Mouse (Mus musculus): ENCODE measurements around the gene Dnph1. TPM values are rescaled to one million over a fixed set of nuclear protein-coding genes. Genes with fewer than 3 reads are reported as not detected.

Dnph1 gene
- 107 TPM in 2 replicates for polyA plus RNA-seq (2016; fragmentation: Nextera tagmentation; extraction: Ambion mirVana)

DNA sequence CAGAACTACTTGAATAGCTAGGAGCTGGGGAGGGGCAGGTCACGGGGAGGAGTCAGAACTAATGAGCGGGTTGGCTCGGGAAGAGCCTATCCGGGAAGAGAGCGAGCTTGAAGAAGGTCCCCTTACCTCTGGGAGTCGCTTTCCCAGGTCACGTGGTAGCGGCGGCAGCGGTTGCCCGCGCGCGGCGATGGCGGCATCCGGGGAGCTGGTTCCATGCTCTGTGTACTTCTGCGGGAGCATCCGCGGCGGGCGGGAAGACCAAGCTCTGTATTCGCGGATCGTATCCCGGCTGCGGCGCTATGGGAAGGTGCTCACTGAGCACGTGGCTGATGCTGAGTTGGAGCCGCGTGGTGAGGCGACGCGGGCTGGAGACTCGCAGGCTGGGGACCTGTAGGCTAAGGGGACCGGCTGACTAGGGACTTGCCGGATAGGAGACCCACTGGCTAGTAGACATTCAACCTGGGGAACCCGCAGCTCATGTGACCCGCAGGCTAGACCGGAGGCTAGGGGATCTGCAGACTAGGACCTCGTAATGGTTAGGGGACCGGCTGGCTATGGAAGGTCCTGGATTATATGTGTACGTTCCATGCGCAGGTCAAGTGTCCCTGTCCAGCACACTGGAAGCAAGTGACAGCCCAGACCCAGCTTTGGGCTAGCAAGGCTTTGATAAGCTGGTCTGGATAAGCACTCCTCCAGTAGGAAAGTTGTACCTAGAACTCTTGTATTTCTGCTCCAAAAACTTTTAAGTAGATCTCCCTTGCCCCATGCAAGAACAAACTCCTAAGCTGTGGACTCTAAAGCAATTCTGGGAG, at the start of gene Dnph1:
Gene Dnph1, plus strand, starts transcription at position 89 of the 812 bp plus-strand sequence.
- Histone ChIP-seq H3K4me1 (peaks cover 18% of the 10 kb centered on the region), H3K4me3 (peak within 1 kb of the TSS; percentile 83), H3K27ac (peak within 1 kb of the TSS; percentile 93), H3K9me3 (no peaks in the 10 kb centered on the region), H3K27me3 (ENCODE audit: poor library complexity, severe bottlenecking) (peaks cover 29% of the 10 kb centered on the region), H3K36me3 (replicated peaks) (peaks cover 39% of the 10 kb centered on the region)
- DNase-seq (ENCODE audit: extremely low spot score, low spot score), result peak; percentile 93
- WGBS, result under 1% methylated on average over 44 of the region's 44 CpGs

DNA sequence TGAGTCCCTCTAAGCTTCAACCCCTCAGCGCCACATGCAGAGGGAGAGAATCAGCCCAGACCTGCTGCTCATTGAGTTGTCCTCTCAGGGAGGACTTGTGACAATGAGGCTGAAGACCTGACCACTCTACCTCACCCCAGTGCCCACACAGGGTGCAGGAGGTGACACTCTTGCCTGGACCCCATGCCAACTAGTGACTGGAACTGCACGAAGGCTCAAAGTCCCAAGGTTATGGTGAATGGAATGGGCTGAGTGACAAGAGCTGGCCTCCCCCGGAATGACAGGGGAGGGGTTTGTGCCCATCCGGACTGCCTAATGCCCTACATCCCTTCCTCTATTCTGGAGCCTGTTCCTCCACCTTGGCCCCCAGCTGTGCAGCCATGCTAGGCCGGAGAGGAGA, 43.8 kb upstream of the Dnph1 start:
- H3K27me3 ChIP-seq (ENCODE audit: poor library complexity, severe bottlenecking), result peaks cover 67% of the 10 kb centered on the region
- H3K4me1 ChIP-seq, result peaks cover 48% of the 10 kb centered on the region
- H3K9me3 ChIP-seq, result no peaks in the 10 kb centered on the region
- 36% methylated on average over 5 of the region's 5 CpGs for WGBS
- no peak overlapping the region for H3K27ac ChIP-seq
- no peak overlapping the region for H3K4me3 ChIP-seq
- DNase-seq (ENCODE audit: extremely low spot score, low spot score), result no peak
- 0 out of 2 replicates have a peak, but pooled peaks cover 2% of the 10 kb centered on the region for H3K36me3 ChIP-seq (replicated peaks)

DNA sequence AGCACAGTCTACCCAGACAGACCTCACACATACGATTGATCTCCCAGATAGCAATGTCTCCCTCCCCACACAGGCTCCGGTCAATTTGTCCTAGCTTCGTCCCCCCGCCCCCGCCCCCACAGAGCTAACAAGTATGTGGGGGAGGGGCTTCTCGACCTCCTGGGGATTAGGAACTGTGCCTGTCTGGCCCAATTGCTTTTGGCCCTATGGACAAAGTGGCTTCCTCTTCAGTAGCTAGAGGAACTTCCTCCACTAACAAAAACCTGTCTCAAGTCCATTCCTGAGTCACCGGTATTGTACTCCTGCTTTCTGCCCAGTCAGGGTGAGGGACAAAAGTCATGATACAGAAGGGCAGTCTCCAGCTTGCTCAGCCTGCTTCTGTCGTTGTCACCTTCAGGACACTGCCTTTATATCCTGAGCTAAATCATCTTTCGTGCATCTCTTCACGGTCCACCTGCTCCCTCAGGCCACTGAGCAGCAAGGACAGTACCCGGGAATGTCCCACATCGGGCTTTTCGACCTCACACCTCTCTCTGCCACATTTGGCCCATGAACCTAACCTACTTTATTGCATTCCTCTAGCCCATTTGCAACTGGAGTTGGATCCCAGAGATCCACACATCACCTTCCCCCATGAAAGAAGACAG, 43.1 kb upstream of the Dnph1 start:
- 5% methylated on average over 13 of the region's 13 CpGs for WGBS
- peaks cover 49% of the 10 kb centered on the region for H3K4me1 ChIP-seq
- no peaks in the 10 kb centered on the region for H3K9me3 ChIP-seq
- H3K36me3 ChIP-seq (replicated peaks), result 0 out of 2 replicates have a peak, but pooled peaks cover 2% of the 10 kb centered on the region
- H3K27me3 ChIP-seq (ENCODE audit: poor library complexity, severe bottlenecking), result peaks cover 68% of the 10 kb centered on the region
- DNase-seq (ENCODE audit: extremely low spot score, low spot score), result no peak
- H3K4me3 ChIP-seq, result peak overlapping the region; percentile 61; the same call in 1 of the 2 replicates
- no peak overlapping the region for H3K27ac ChIP-seq

DNA sequence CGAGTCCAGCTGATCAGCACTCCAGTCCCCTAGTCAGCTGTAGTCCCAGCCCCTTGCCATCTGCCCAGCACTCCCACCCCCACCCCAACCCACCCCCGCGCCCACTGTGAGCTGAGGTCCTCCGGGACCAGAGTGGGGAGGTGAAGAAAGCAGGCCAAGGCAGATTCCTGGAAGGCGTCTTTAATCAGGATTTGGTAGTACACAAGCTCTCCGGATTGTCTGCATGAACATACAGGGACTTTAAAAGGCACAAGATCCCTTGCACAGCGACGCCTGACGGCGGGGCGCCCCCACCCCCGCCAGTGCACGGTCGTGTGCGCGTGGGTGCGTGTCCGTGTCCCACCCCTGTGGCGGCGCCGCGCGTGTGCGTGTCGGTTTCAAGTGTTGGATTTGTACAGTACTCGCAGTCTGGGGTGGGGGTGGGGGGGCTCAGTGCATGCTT, 42.5 kb upstream of the Dnph1 start:
- H3K9me3 ChIP-seq, result no peaks in the 10 kb centered on the region
- 0 out of 2 replicates have a peak, but pooled peaks cover 2% of the 10 kb centered on the region for H3K36me3 ChIP-seq (replicated peaks)
- H3K4me3 ChIP-seq, result peak overlapping the region; percentile 61
- H3K27me3 ChIP-seq (ENCODE audit: poor library complexity, severe bottlenecking), result peaks cover 73% of the 10 kb centered on the region
- DNase-seq (ENCODE audit: extremely low spot score, low spot score), result no peak
- H3K4me1 ChIP-seq, result peaks cover 52% of the 10 kb centered on the region
- 0 out of 2 replicates have a peak overlapping the region, but pooled peaks have one; percentile 79 for H3K27ac ChIP-seq
- 2% methylated on average over 26 of the region's 26 CpGs for WGBS

DNA sequence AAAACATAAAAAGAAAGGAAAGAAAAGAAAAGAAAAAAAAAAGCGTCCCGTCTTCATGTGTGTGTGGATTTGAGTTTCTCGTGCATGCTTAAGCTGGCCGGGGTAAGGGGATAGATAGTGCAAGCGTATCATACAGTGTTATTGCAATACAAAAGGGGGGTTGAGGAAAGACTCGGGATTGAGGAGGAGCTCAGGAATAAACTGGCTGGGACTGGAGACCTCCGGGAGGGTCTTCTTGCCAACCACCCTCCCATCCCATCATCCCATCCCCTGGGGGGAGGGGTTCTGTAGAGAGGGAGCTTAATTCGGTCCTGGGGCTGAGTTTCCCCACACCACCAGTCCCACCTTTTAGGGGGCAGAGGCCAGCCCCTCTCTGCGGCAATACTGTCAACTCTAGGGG, 42.0 kb upstream of the Dnph1 start:
- Histone ChIP-seq H3K27me3 (ENCODE audit: poor library complexity, severe bottlenecking) (peaks cover 79% of the 10 kb centered on the region), H3K36me3 (replicated peaks) (0 out of 2 replicates have a peak, but pooled peaks cover 2% of the 10 kb centered on the region), H3K27ac (peak overlapping the region; percentile 79), H3K4me3 (peak overlapping the region; percentile 61), H3K9me3 (no peaks in the 10 kb centered on the region), H3K4me1 (peaks cover 52% of the 10 kb centered on the region)
- DNase-seq (ENCODE audit: extremely low spot score, low spot score), result no peak
- WGBS, result 2% methylated on average over 9 of the region's 9 CpGs

DNA sequence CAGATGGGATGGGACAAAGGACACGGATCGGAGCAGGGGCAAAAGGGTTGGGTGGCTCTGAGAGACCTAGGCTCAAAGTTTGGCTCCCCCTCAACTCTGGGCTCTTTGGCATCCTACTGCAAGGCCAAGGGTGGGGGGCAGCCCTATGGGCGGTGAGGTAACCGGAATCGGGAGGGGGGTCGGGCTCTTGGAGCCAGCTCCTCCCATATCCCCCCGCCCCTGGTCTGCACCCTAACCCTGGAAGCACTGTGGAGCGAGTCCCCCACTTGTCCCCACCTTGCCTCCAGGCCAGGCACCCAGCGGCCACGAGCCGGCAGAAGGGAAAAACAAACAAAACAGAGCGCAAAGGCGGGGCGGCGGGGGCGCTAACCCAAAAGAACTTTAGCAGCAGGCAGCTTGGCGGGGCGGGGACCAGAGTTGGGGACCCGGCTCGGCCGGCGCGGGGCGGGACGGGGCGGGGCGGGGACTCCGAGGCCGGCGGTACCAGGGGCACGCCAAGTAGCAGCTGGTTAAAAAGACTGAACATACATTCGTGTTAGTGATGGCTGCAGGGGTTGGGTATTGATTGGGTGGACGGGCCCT, 41.3 kb upstream of the Dnph1 start:
- peak overlapping the region; percentile 79 for H3K27ac ChIP-seq
- WGBS, result 1% methylated on average over 33 of the region's 33 CpGs
- H3K4me1 ChIP-seq, result peaks cover 52% of the 10 kb centered on the region

DNA sequence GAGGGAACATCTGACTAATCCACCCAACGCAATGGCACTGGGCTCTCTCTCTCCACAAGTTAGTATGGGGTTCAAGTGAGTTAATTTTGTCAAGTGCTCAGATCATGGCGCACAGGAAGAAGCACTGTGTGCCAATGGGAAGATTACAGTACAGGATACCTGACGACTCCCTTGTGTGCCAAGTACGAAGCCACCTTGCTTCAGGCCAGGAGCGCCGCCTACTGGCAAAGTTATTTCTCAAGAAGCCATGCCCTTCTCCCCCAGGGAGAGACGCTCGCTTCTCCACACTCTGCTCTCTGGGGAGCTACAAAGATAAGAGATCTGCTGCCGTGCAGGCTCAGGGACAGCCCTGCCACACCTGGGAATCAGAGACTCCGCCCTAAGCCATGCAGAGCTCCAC, 38.7 kb upstream of the Dnph1 start:
- H3K4me3 ChIP-seq, result no peak overlapping the region
- no peak for DNase-seq (ENCODE audit: extremely low spot score, low spot score)
- WGBS, result 15% methylated on average over 10 of the region's 10 CpGs
- peaks cover 10% of the 10 kb centered on the region for H3K36me3 ChIP-seq (replicated peaks)
- H3K4me1 ChIP-seq, result peaks cover 58% of the 10 kb centered on the region
- H3K9me3 ChIP-seq, result no peaks in the 10 kb centered on the region
- peaks cover 98% of the 10 kb centered on the region for H3K27me3 ChIP-seq (ENCODE audit: poor library complexity, severe bottlenecking)
- H3K27ac ChIP-seq, result no peak overlapping the region

More for the DNA sequence above, 41.3 kb upstream of the Dnph1 start:
- H3K36me3 ChIP-seq (replicated peaks), result peaks cover 7% of the 10 kb centered on the region
- no peaks in the 10 kb centered on the region for H3K9me3 ChIP-seq
- H3K27me3 ChIP-seq (ENCODE audit: poor library complexity, severe bottlenecking), result peaks cover 85% of the 10 kb centered on the region
- H3K4me3 ChIP-seq, result peak overlapping the region; percentile 61
- DNase-seq (ENCODE audit: extremely low spot score, low spot score), result peak; percentile 52

DNA sequence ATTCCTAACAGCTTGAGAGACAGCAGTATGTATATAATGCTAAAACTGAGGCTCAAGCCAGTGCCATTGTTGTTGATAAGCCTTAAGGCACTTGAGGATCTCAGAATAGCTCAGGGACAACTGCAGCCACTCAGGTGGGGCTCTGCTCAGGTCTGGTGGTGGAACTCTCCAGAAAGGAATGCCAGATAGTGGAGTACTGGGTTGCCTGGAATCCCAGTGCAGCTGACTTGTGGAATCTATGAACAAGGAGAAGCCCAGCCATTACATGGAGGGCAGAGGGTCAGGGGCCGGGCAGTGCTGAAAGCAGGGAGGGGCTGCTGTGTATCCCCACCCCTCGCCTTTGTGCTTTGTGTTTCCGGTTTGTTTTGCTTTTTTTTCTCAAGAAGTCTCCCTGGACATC, 38.1 kb upstream of the Dnph1 start:
- DNase-seq (ENCODE audit: extremely low spot score, low spot score), result no peak
- H3K9me3 ChIP-seq, result no peaks in the 10 kb centered on the region
- H3K4me3 ChIP-seq, result no peak overlapping the region
- no peak overlapping the region for H3K27ac ChIP-seq
- peaks cover 51% of the 10 kb centered on the region for H3K4me1 ChIP-seq
- peaks cover 91% of the 10 kb centered on the region for H3K27me3 ChIP-seq (ENCODE audit: poor library complexity, severe bottlenecking)
- WGBS, result 41% methylated on average over 3 of the region's 3 CpGs
- H3K36me3 ChIP-seq (replicated peaks), result peaks cover 10% of the 10 kb centered on the region

DNA sequence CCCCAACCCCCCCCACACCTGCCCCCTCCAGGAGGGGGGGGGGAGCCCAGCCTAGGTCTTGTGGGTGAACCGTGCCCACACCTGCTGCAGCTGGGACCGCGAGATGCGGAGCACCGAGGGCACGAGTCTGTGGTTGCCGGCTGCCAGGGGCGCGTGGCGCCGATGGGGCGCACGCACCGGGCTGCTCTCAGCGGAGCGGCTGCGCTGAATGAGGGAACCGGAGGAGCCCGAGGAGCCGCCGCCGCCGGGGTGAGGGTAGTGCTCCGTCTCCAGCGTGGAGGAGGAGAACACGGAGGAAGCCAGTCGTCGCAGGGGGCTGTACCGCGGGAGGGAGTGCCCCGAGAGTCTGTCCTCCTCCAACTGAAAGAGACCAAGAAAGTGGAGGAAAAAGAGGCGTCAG, 35.8 kb upstream of the Dnph1 start:
- H3K27me3 ChIP-seq (ENCODE audit: poor library complexity, severe bottlenecking), result peaks cover 69% of the 10 kb centered on the region
- no peak for DNase-seq (ENCODE audit: extremely low spot score, low spot score)
- H3K36me3 ChIP-seq (replicated peaks), result peaks cover 10% of the 10 kb centered on the region
- H3K4me1 ChIP-seq, result peaks cover 29% of the 10 kb centered on the region
- WGBS, result 2% methylated on average over 32 of the region's 32 CpGs
- H3K4me3 ChIP-seq, result peak overlapping the region; percentile 43
- H3K27ac ChIP-seq, result no peak overlapping the region
- H3K9me3 ChIP-seq, result no peaks in the 10 kb centered on the region

DNA sequence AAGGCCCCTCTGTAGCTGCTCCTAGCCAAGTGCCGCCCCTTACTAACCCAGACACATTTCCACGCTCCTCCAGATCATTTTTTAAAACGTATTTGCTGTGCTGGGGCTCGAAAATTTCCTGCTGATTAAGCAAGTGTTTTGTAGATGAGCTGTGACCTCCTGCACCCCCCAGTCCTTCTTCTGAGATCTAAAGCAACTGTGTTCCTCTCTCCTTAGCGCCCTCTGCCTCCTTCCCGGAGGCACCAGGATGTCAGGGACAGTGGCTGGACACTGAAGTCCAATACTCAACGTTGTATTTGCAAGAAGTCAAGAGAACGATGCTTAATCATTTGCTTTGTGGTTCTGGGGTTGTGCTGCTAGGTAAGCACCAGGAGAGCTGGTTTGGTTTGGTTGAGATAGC, 35.2 kb upstream of the Dnph1 start:
- Histone ChIP-seq H3K36me3 (replicated peaks) (peaks cover 10% of the 10 kb centered on the region), H3K4me1 (peaks cover 22% of the 10 kb centered on the region), H3K27ac (no peak overlapping the region), H3K4me3 (peak overlapping the region; percentile 43), H3K27me3 (ENCODE audit: poor library complexity, severe bottlenecking) (peaks cover 62% of the 10 kb centered on the region), H3K9me3 (no peaks in the 10 kb centered on the region)
- DNase-seq (ENCODE audit: extremely low spot score, low spot score), result no peak
- WGBS, result 12% methylated on average over 8 of the region's 8 CpGs

DNA sequence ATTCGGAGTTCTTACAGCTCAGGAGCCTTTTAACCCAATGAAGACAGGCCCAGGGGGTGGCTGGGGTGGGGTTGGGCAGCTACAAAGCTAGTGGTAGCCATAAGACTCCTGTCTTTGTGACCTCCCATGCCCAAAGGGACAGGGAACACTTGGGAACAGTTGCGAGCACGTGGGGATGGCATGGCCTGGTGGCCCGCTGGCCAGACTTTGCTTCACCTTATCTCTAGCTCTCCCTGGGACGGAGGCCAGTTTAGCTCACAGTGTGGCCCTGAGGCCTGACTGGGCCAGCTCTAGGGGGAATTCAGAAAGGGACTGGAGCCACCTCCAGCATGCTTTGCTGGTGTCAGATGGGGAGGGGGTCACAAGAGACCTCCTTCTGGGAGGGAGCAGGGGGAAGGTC, 34.3 kb upstream of the Dnph1 start:
- DNase-seq (ENCODE audit: extremely low spot score, low spot score), result no peak
- 87% methylated on average over 5 of the region's 5 CpGs for WGBS
- no peaks in the 10 kb centered on the region for H3K9me3 ChIP-seq
- H3K36me3 ChIP-seq (replicated peaks), result peaks cover 16% of the 10 kb centered on the region
- H3K4me3 ChIP-seq, result no peak overlapping the region
- peaks cover 26% of the 10 kb centered on the region for H3K4me1 ChIP-seq
- no peak overlapping the region for H3K27ac ChIP-seq
- H3K27me3 ChIP-seq (ENCODE audit: poor library complexity, severe bottlenecking), result peaks cover 53% of the 10 kb centered on the region

DNA sequence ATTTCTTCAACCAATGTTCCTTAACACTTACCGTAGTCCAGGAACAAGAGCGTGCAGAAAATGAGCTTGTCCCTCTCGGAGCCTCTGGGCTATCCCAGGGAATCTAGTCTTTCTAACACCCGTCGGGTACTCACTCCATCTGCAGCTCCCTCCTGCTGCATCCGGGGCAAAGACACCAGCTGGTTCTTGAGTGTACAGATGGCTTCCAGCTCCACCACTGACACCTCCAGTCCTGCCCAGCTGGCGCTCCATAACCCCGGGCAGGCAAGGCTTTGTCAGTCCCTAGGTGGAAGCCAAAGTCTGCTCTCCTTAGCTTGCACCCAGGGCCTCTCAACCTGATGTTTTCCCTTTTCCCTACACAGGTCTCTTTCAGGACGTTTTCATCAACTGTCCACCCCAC, 28.7 kb upstream of the Dnph1 start:
- H3K4me1 ChIP-seq, result peaks cover 22% of the 10 kb centered on the region
- no peak for DNase-seq (ENCODE audit: extremely low spot score, low spot score)
- H3K9me3 ChIP-seq, result no peaks in the 10 kb centered on the region
- no peaks in the 10 kb centered on the region; the same call in 1 of the 2 replicates for H3K27me3 ChIP-seq (ENCODE audit: poor library complexity, severe bottlenecking)
- H3K27ac ChIP-seq, result no peak overlapping the region
- no peak overlapping the region for H3K4me3 ChIP-seq
- WGBS, result 89% methylated on average over 9 of the region's 9 CpGs
- peaks cover 41% of the 10 kb centered on the region for H3K36me3 ChIP-seq (replicated peaks)
